Mouse (Mus musculus) midbrain, embryonic 15.5 days (tissue): ENCODE data around the gene Arl15. TPM values are rescaled to one million over a fixed set of nuclear protein-coding genes. Genes with fewer than 3 reads are reported as not detected.

Experiments
- ATAC-seq: fragments of 200-750 bp; cut with Nextera tagmentation; replicated peaks from 2 replicates; pipeline ENCODE4 v1.8.0; 2017; ENCODE audit warnings: moderate TSS enrichment
- H3K27ac ChIP-seq: fragments of 300-500 bp; sonication (generic); 2 replicates; pipeline ENCODE4 v1.5.1; 2015; ENCODE audit warnings: mild to moderate bottlenecking, inconsistent platforms
- H3K27me3 ChIP-seq: fragments of 300-500 bp; sonication (generic); replicated peaks from 2 replicates; pipeline ENCODE4 v1.6.1; 2015; ENCODE audit warnings: inconsistent platforms
- H3K36me3 ChIP-seq: fragments of 300-500 bp; sonication (generic); replicated peaks from 2 replicates; pipeline ENCODE4 v1.6.1; 2015; ENCODE audit warnings: inconsistent platforms
- H3K4me1 ChIP-seq: fragments of 300-500 bp; sonication (generic); 2 replicates; pipeline ENCODE4 v1.6.1; 2015; ENCODE audit warnings: inconsistent platforms
- H3K4me2 ChIP-seq: fragments of 300-500 bp; sonication (generic); 2 replicates; pipeline ENCODE4 v1.6.1; 2015; ENCODE audit warnings: inconsistent platforms, mild to moderate bottlenecking, moderate library complexity
- H3K4me3 ChIP-seq: fragments of 300-500 bp; sonication (generic); 2 replicates; pipeline ENCODE4 v1.5.1; 2015; ENCODE audit warnings: mild to moderate bottlenecking, inconsistent platforms
- H3K9ac ChIP-seq: fragments of 300-500 bp; sonication (generic); 2 replicates; pipeline ENCODE4 v1.6.1; 2015; ENCODE audit warnings: mild to moderate bottlenecking, inconsistent platforms
- H3K9me3 ChIP-seq: fragments of 300-500 bp; sonication (generic); 2 replicates; pipeline ENCODE4 v1.6.1; 2016; ENCODE audit warnings: inconsistent platforms
- WGBS: fragments of 180-500 bp; shearing (Covaris S2); methylation state at CpG from one replicate; pipeline ENCODE4 v1.1.7; 2015; ENCODE audit warnings: mixed read lengths; 5-methylcytosine and 5-hydroxymethylcytosine counted together
- polyA plus RNA-seq: library from polyadenylated mRNA; unstranded; fragments of >200 nt; fragmentation: Nextera tagmentation; extraction: Ambion mirVana; gene quantifications from 2 replicates; pipeline ENCODE4 v1.2.1, GENCODE M21; 2015

Arl15 gene
- polyA plus RNA-seq, 1 experiment from 2014 or later = 18.5 TPM

GRCm38 (mm10) chr13:114166439-114167183 is 372.3 kb downstream of the Arl15 start:
- ATAC-seq = peak; percentile 49

GRCm38 (mm10) chr13:114170061-114170460 is 375.8 kb downstream of the Arl15 start:
- Histone ChIP-seq H3K9me3 (no peaks in the 10 kb centered on the region), H3K4me1 (no peaks in the 10 kb centered on the region), H3K9ac (no peak overlapping the region), H3K36me3 (no peaks in the 10 kb centered on the region), H3K4me2 (no peak overlapping the region), H3K27me3 (no peaks in the 10 kb centered on the region), H3K27ac (no peak overlapping the region), H3K4me3 (no peak overlapping the region)
- WGBS = 93% methylated on average over 5 of the region's 5 CpGs
- ATAC-seq = no peak

More at GRCm38 (mm10) chr13:114166439-114167183, 372.3 kb downstream of the Arl15 start:
- Histone ChIP-seq H3K4me1 (no peaks in the 10 kb centered on the region), H3K4me2 (no peak overlapping the region), H3K36me3 (no peaks in the 10 kb centered on the region), H3K9ac (no peak overlapping the region), H3K27ac (no peak overlapping the region), H3K27me3 (no peaks in the 10 kb centered on the region), H3K9me3 (no peaks in the 10 kb centered on the region), H3K4me3 (no peak overlapping the region)
- WGBS = 64% methylated on average over 12 of the region's 12 CpGs

- Histone ChIP-seq H3K27me3 (no peaks in the 10 kb centered on the region), H3K4me1 (no peaks in the 10 kb centered on the region), H3K36me3 (no peaks in the 10 kb centered on the region), H3K9ac (no peak overlapping the region), H3K4me3 (no peak overlapping the region), H3K4me2 (no peak overlapping the region), H3K27ac (no peak overlapping the region), H3K9me3 (no peaks in the 10 kb centered on the region)
- 91% methylated on average over 5 of the region's 5 CpGs for WGBS
- ATAC-seq = no peak
These were observed 377.2 kb downstream of the Arl15 start for GRCm38 (mm10) chr13:114171465-114171864.

GRCm38 (mm10) chr13:114188107-114188506 is 393.8 kb downstream of the Arl15 start:
- H3K4me2 ChIP-seq = no peak overlapping the region
- H3K4me1 ChIP-seq = no peaks in the 10 kb centered on the region
- H3K9me3 ChIP-seq = no peaks in the 10 kb centered on the region
- 95% methylated on average over 7 of the region's 7 CpGs for WGBS
- H3K36me3 ChIP-seq = no peaks in the 10 kb centered on the region
- no peak overlapping the region for H3K4me3 ChIP-seq
- H3K9ac ChIP-seq = no peak overlapping the region
- no peak for ATAC-seq
- H3K27me3 ChIP-seq = no peaks in the 10 kb centered on the region
- no peak overlapping the region for H3K27ac ChIP-seq

- no peak overlapping the region for H3K27ac ChIP-seq
- H3K4me2 ChIP-seq = no peak overlapping the region
- H3K9me3 ChIP-seq = no peaks in the 10 kb centered on the region
- H3K36me3 ChIP-seq = no peaks in the 10 kb centered on the region
- no peak for ATAC-seq
- WGBS = 92% methylated on average over 7 of the region's 7 CpGs
- H3K9ac ChIP-seq = no peak overlapping the region
- no peak overlapping the region for H3K4me3 ChIP-seq
- no peaks in the 10 kb centered on the region for H3K27me3 ChIP-seq
- H3K4me1 ChIP-seq = no peaks in the 10 kb centered on the region
These were observed 394.5 kb downstream of the Arl15 start for GRCm38 (mm10) chr13:114188801-114189200.

- H3K4me3 ChIP-seq = no peak overlapping the region
- no peaks in the 10 kb centered on the region for H3K9me3 ChIP-seq
- 71% methylated on average over 6 of the region's 6 CpGs for WGBS
- H3K9ac ChIP-seq = no peak overlapping the region
- H3K27me3 ChIP-seq = no peaks in the 10 kb centered on the region
- H3K36me3 ChIP-seq = no peaks in the 10 kb centered on the region
- H3K4me1 ChIP-seq = no peaks in the 10 kb centered on the region
- ATAC-seq = no peak
- H3K4me2 ChIP-seq = no peak overlapping the region
- H3K27ac ChIP-seq = no peak overlapping the region
These were observed 395.1 kb downstream of the Arl15 start for GRCm38 (mm10) chr13:114189441-114189840.

GRCm38 (mm10) chr13:114190898-114191297 is 396.6 kb downstream of the Arl15 start:
- no peak overlapping the region for H3K4me2 ChIP-seq
- WGBS = 91% methylated on average over 10 of the region's 10 CpGs
- H3K36me3 ChIP-seq = no peaks in the 10 kb centered on the region
- H3K9me3 ChIP-seq = no peaks in the 10 kb centered on the region
- no peaks in the 10 kb centered on the region for H3K4me1 ChIP-seq
- no peak for ATAC-seq
- no peak overlapping the region for H3K4me3 ChIP-seq
- no peak overlapping the region for H3K27ac ChIP-seq
- H3K27me3 ChIP-seq = no peaks in the 10 kb centered on the region
- H3K9ac ChIP-seq = no peak overlapping the region

GRCm38 (mm10) chr13:114198252-114198799 is 404.0 kb downstream of the Arl15 start:
- H3K9me3 ChIP-seq = no peaks in the 10 kb centered on the region
- WGBS = 83% methylated on average over 10 of the region's 10 CpGs
- H3K4me3 ChIP-seq = no peak overlapping the region
- 0 out of 2 replicates have a peak, but pooled peaks have one; percentile 48 for ATAC-seq
- no peaks in the 10 kb centered on the region for H3K4me1 ChIP-seq
- H3K9ac ChIP-seq = no peak overlapping the region
- no peak overlapping the region for H3K27ac ChIP-seq
- no peak overlapping the region for H3K4me2 ChIP-seq
- H3K36me3 ChIP-seq = no peaks in the 10 kb centered on the region
- H3K27me3 ChIP-seq = no peaks in the 10 kb centered on the region

- ATAC-seq = no peak
- WGBS = 94% methylated on average over 6 of the region's 6 CpGs
These were observed 405.4 kb downstream of the Arl15 start for GRCm38 (mm10) chr13:114199746-114200145.

GRCm38 (mm10) chr13:114200545-114200944 is 406.2 kb downstream of the Arl15 start:
- ATAC-seq = no peak
- no peaks in the 10 kb centered on the region for H3K27me3 ChIP-seq
- 87% methylated on average over 7 of the region's 7 CpGs for WGBS

More at GRCm38 (mm10) chr13:114199746-114200145, 405.4 kb downstream of the Arl15 start:
- Histone ChIP-seq H3K9ac (no peak overlapping the region), H3K4me1 (no peaks in the 10 kb centered on the region), H3K4me3 (no peak overlapping the region), H3K27me3 (no peaks in the 10 kb centered on the region), H3K27ac (no peak overlapping the region), H3K9me3 (no peaks in the 10 kb centered on the region), H3K36me3 (no peaks in the 10 kb centered on the region), H3K4me2 (no peak overlapping the region)

GRCm38 (mm10) chr13:114202806-114203570 is 408.7 kb downstream of the Arl15 start:
- H3K9me3 ChIP-seq = no peaks in the 10 kb centered on the region
- no peak overlapping the region for H3K27ac ChIP-seq
- H3K4me1 ChIP-seq = no peaks in the 10 kb centered on the region
- H3K27me3 ChIP-seq = no peaks in the 10 kb centered on the region
- WGBS = 85% methylated on average over 15 of the region's 15 CpGs
- no peaks in the 10 kb centered on the region for H3K36me3 ChIP-seq
- ATAC-seq = no peak
- no peak overlapping the region for H3K4me2 ChIP-seq
- no peak overlapping the region for H3K9ac ChIP-seq
- H3K4me3 ChIP-seq = no peak overlapping the region

More at GRCm38 (mm10) chr13:114200545-114200944, 406.2 kb downstream of the Arl15 start:
- Histone ChIP-seq H3K27ac (no peak overlapping the region), H3K9ac (no peak overlapping the region), H3K36me3 (no peaks in the 10 kb centered on the region), H3K4me1 (no peaks in the 10 kb centered on the region), H3K9me3 (no peaks in the 10 kb centered on the region), H3K4me3 (no peak overlapping the region), H3K4me2 (no peak overlapping the region)
